Mouse (Mus musculus) limb, embryonic 14.5 days (tissue): ENCODE data around the gene Arhgap21. TPM values are rescaled to one million over a fixed set of nuclear protein-coding genes. Genes with fewer than 3 reads are reported as not detected.

Experiments
- ATAC-seq: fragments of 200-750 bp; cut with Nextera tagmentation; 2 replicates; pipeline ENCODE4 v1.8.0; 2017; ENCODE audit warnings: low read depth, moderate number of reproducible peaks, moderate TSS enrichment; ENCODE audit not compliant: low FRiP score
- DNase-seq: peaks from one replicate; pipeline ENCODE4 v3.0.0-alpha.2; 2015; ENCODE audit warnings: low spot score
- H3K27ac ChIP-seq: fragments of 300-500 bp; sonication (generic); replicated peaks from 2 replicates; pipeline ENCODE4 v1.5.1; 2014; ENCODE audit warnings: low read depth, mild to moderate bottlenecking, low read length, moderate library complexity, mixed read lengths
- H3K27me3 ChIP-seq: fragments of 300-500 bp; sonication (generic); 2 replicates; pipeline ENCODE4 v1.6.1; 2014; ENCODE audit warnings: low read length, mixed read lengths; ENCODE audit not compliant: control insufficient read depth, insufficient read depth
- H3K36me3 ChIP-seq: fragments of 300-500 bp; sonication (generic); 2 replicates; pipeline ENCODE4 v1.6.1; 2014; ENCODE audit warnings: mild to moderate bottlenecking, low read length, moderate library complexity, mixed read lengths; ENCODE audit not compliant: control insufficient read depth, insufficient read depth
- H3K4me1 ChIP-seq: fragments of 300-500 bp; sonication (generic); 2 replicates; pipeline ENCODE4 v1.6.1; 2014; ENCODE audit warnings: antibody characterized with exemption, low read length, mixed read lengths; ENCODE audit not compliant: control insufficient read depth, insufficient read depth
- H3K4me2 ChIP-seq: fragments of 300-500 bp; sonication (generic); replicated peaks from 2 replicates; pipeline ENCODE4 v1.6.1; 2014; ENCODE audit warnings: low read depth, mild to moderate bottlenecking, low read length, moderate library complexity; ENCODE audit not compliant: severe bottlenecking
- H3K4me3 ChIP-seq: fragments of 300-500 bp; sonication (generic); replicated peaks from 2 replicates; pipeline ENCODE4 v1.5.1; 2014; ENCODE audit warnings: low read length
- H3K9ac ChIP-seq: fragments of 300-500 bp; sonication (generic); 2 replicates; pipeline ENCODE4 v1.6.1; 2014; ENCODE audit warnings: mild to moderate bottlenecking, low read depth, low read length, moderate library complexity; ENCODE audit not compliant: severe bottlenecking
- H3K9me3 ChIP-seq: fragments of 300-500 bp; sonication (generic); 2 replicates; pipeline ENCODE4 v1.6.1; 2016; ENCODE audit warnings: low read length; ENCODE audit not compliant: control insufficient read depth
- POLR2A ChIP-seq: fragments of 200-500 bp; IDR thresholded peaks from 2 replicates; pipeline ENCODE4 v1.8.0; 2012; ENCODE audit warnings: inconsistent platforms, mild to moderate bottlenecking, moderate library complexity, borderline replicate concordance; ENCODE audit not compliant: insufficient read depth, insufficient read length; ENCODE audit errors: extremely low read depth
- WGBS: fragments of 180-500 bp; shearing (Covaris S2); extraction: QIAGEN DNeasy Blood & Tissue Kit; methylation state at CpG from one replicate; pipeline ENCODE4 v1.1.7; 2014; 5-methylcytosine and 5-hydroxymethylcytosine counted together
- polyA plus RNA-seq, 2 experiments: library from polyadenylated mRNA; depleted of rRNA in 1 of 2; stranded (reverse) in 1 of 2; unstranded in 1 of 2; fragments of >200 nt; fragmentation: Nextera tagmentation in 1 of 2; extraction: Ambion mirVana in 1 of 2; gene quantifications; 2 replicates each; pipeline versions ENCODE4 v1.2.1 to v1.2.3; 2012 to 2014

Arhgap21 gene
- polyA plus RNA-seq, 2 experiments, result 19.6 to 29.2 TPM

GRCm38 (mm10) chr2:20969201-20970200, 820 bp upstream of the Arhgap21 start:
- Histone ChIP-seq H3K27me3 (no peaks in the 10 kb centered on the region), H3K4me3 (peak overlapping the region; percentile 85), H3K4me1 (peaks cover 17% of the 10 kb centered on the region), H3K9me3 (no peaks in the 10 kb centered on the region), H3K36me3 (no peaks in the 10 kb centered on the region), H3K27ac (peak overlapping the region; percentile 98), H3K4me2 (peak overlapping the region; percentile 69), H3K9ac (peak overlapping the region; percentile 97)
- DNase-seq (peak; percentile 97), ATAC-seq (peak; percentile 96)
- under 1% methylated on average over 40 of the region's 49 CpGs for WGBS
- TF ChIP-seq POLR2A, result peak; percentile 88; the same call in 1 of the 2 replicates

GRCm38 (mm10) chr2:20967646-20968351, 882 bp downstream of the Arhgap21 start:
- Histone ChIP-seq H3K4me3 (peak overlapping the region; percentile 85), H3K9ac (peak overlapping the region; percentile 97), H3K4me2 (peak overlapping the region; percentile 69), H3K4me1 (peaks cover 18% of the 10 kb centered on the region), H3K27me3 (no peaks in the 10 kb centered on the region), H3K27ac (peak overlapping the region; percentile 98), H3K9me3 (no peaks in the 10 kb centered on the region), H3K36me3 (no peaks in the 10 kb centered on the region)
- ATAC-seq, result no peak
- no peak for TF ChIP-seq POLR2A
- under 1% methylated on average over 37 of the region's 57 CpGs for WGBS
- peak; percentile 30 for DNase-seq

GRCm38 (mm10) chr2:20967101-20967645, 1.5 kb downstream of the Arhgap21 start:
- H3K27me3 ChIP-seq, result no peaks in the 10 kb centered on the region
- no peak for TF ChIP-seq POLR2A
- H3K27ac ChIP-seq, result peak overlapping the region; percentile 98
- H3K36me3 ChIP-seq, result no peaks in the 10 kb centered on the region
- DNase-seq (no peak), ATAC-seq (no peak)
- H3K4me3 ChIP-seq, result peak overlapping the region; percentile 85
- peak overlapping the region; percentile 69 for H3K4me2 ChIP-seq
- peak overlapping the region; percentile 97 for H3K9ac ChIP-seq
- WGBS, result 1% methylated on average over 13 of the region's 13 CpGs
- H3K9me3 ChIP-seq, result no peaks in the 10 kb centered on the region
- H3K4me1 ChIP-seq, result peaks cover 22% of the 10 kb centered on the region

GRCm38 (mm10) chr2:20966176-20967100, 2.2 kb downstream of the Arhgap21 start:
- H3K36me3 ChIP-seq, result no peaks in the 10 kb centered on the region
- peak overlapping the region; percentile 85 for H3K4me3 ChIP-seq
- no peaks in the 10 kb centered on the region for H3K9me3 ChIP-seq
- H3K4me2 ChIP-seq, result peak overlapping the region; percentile 69
- no peak for DNase-seq
- no peaks in the 10 kb centered on the region for H3K27me3 ChIP-seq
- no peak for ATAC-seq
- peak overlapping the region; percentile 97; the same call in 1 of the 2 replicates for H3K9ac ChIP-seq
- TF ChIP-seq POLR2A, result no peak
- no peak overlapping the region for H3K27ac ChIP-seq
- peaks cover 25% of the 10 kb centered on the region for H3K4me1 ChIP-seq
- WGBS, result 22% methylated on average over 18 of the region's 18 CpGs
